Mouse (Mus musculus) hindbrain, embryonic 13.5 days (tissue): ENCODE data around the gene Fank1. TPM values are rescaled to one million over a fixed set of nuclear protein-coding genes. Genes with fewer than 3 reads are reported as not detected.

Source experiments
- ATAC-seq: fragments of 200-750 bp; cut with Nextera tagmentation; 2 replicates; pipeline ENCODE4 v1.8.0; 2017; ENCODE audit warnings: moderate TSS enrichment; ENCODE audit not compliant: low FRiP score
- H3K27ac ChIP-seq: fragments of 300-500 bp; sonication (generic); 2 replicates; pipeline ENCODE4 v1.5.1; 2015; ENCODE audit warnings: inconsistent platforms, mild to moderate bottlenecking, moderate library complexity
- H3K27me3 ChIP-seq: fragments of 300-500 bp; sonication (generic); 2 replicates; pipeline ENCODE4 v1.6.1; 2015; ENCODE audit warnings: mild to moderate bottlenecking, inconsistent platforms
- H3K36me3 ChIP-seq: fragments of 300-500 bp; sonication (generic); 2 replicates; pipeline ENCODE4 v1.6.1; 2015; ENCODE audit warnings: mild to moderate bottlenecking, inconsistent platforms
- H3K4me1 ChIP-seq: fragments of 300-500 bp; sonication (generic); replicated peaks from 2 replicates; pipeline ENCODE4 v1.6.1; 2015; ENCODE audit warnings: inconsistent platforms
- H3K4me2 ChIP-seq: fragments of 300-500 bp; sonication (generic); 2 replicates; pipeline ENCODE4 v1.6.1; 2015; ENCODE audit warnings: inconsistent platforms, mild to moderate bottlenecking, moderate library complexity
- H3K4me3 ChIP-seq: fragments of 300-500 bp; sonication (generic); 2 replicates; pipeline ENCODE4 v1.5.1; 2015; ENCODE audit warnings: mild to moderate bottlenecking, inconsistent platforms
- H3K9ac ChIP-seq: fragments of 300-500 bp; sonication (generic); 2 replicates; pipeline ENCODE4 v1.6.1; 2015; ENCODE audit warnings: mild to moderate bottlenecking, inconsistent platforms
- H3K9me3 ChIP-seq: fragments of 300-500 bp; sonication (generic); 2 replicates; pipeline ENCODE4 v1.6.1; 2016; ENCODE audit warnings: inconsistent platforms
- WGBS: fragments of 180-500 bp; shearing (Covaris S2); methylation state at CpG from one replicate; pipeline ENCODE4 v1.1.7; 2015; 5-methylcytosine and 5-hydroxymethylcytosine counted together
- polyA plus RNA-seq: library from polyadenylated mRNA; unstranded; fragments of >200 nt; fragmentation: Nextera tagmentation; extraction: Ambion mirVana; gene quantifications from 2 replicates; pipeline ENCODE4 v1.2.1, GENCODE M21; 2015

Gene Fank1
- polyA plus RNA-seq, 1 experiment from 2014 or later: 3.3 TPM

- Histone ChIP-seq H3K4me2 (peak overlapping the region; percentile 87), H3K4me3 (peak overlapping the region; percentile 80), H3K9ac (peak overlapping the region; percentile 85), H3K36me3 (no peaks in the 10 kb centered on the region), H3K9me3 (no peaks in the 10 kb centered on the region), H3K27ac (0 out of 2 replicates have a peak overlapping the region, but pooled peaks have one; percentile 23), H3K4me1 (peaks cover 22% of the 10 kb centered on the region), H3K27me3 (no peaks in the 10 kb centered on the region)
- WGBS: 4% methylated on average over 37 of the region's 38 CpGs
- ATAC-seq: peak; percentile 76
Measured at GRCm38 (mm10) chr7:133775796-133776625, 650 bp upstream of the Fank1 start.

- H3K36me3 ChIP-seq: no peaks in the 10 kb centered on the region
- no peak overlapping the region for H3K9ac ChIP-seq
- ATAC-seq: no peak
- H3K4me3 ChIP-seq: no peak overlapping the region
- H3K9me3 ChIP-seq: no peaks in the 10 kb centered on the region
- H3K27ac ChIP-seq: no peak overlapping the region
- WGBS: 68% methylated on average over 6 of the region's 6 CpGs
- H3K4me1 ChIP-seq: peaks cover 2% of the 10 kb centered on the region; the same call in 1 of the 2 replicates
- H3K4me2 ChIP-seq: no peak overlapping the region
- 0 out of 2 replicates have a peak, but pooled peaks cover 2% of the 10 kb centered on the region for H3K27me3 ChIP-seq
Measured at GRCm38 (mm10) chr7:133781583-133781982, 4.9 kb downstream of the Fank1 start.

DNA sequence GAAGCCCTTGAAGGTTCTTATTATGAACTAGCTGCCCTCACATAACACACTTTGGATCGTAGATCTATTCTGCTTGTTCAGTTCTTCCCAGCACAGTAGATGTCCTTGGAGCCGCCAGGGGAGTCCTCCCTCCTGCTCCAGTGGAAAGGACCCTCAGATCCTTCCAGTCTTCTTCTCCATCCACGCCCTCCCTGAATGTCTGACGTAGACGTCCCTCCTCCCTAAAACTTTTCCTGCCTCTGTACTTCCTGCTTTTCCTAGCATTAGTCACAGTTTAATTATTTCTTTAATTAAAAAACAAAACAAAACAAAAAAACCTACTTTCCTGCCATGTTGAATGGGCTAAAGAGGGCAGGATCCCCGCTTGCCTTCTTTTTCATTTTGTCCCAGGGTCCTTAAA is 5.3 kb downstream of the Fank1 start:
- H3K4me1 ChIP-seq: peaks cover 2% of the 10 kb centered on the region; the same call in 1 of the 2 replicates
- H3K4me2 ChIP-seq: no peak overlapping the region
- H3K9ac ChIP-seq: no peak overlapping the region
- ATAC-seq: no peak
- H3K36me3 ChIP-seq: no peaks in the 10 kb centered on the region
- H3K9me3 ChIP-seq: no peaks in the 10 kb centered on the region
- no peak overlapping the region for H3K27ac ChIP-seq
- 80% methylated on average over 6 of the region's 6 CpGs for WGBS
- H3K4me3 ChIP-seq: no peak overlapping the region
- H3K27me3 ChIP-seq: 0 out of 2 replicates have a peak, but pooled peaks cover 2% of the 10 kb centered on the region

GRCm38 (mm10) chr7:133782717-133783435 is 6.2 kb downstream of the Fank1 start, which contains the start of gene Dhx32:
Gene Dhx32 (minus strand): TSS chr7:133782726.
- 0 out of 2 replicates have a peak, but pooled peaks cover 2% of the 10 kb centered on the region for H3K27me3 ChIP-seq
- no peaks in the 10 kb centered on the region for H3K36me3 ChIP-seq
- no peak within 1 kb of the TSS for H3K27ac ChIP-seq
- no peak within 1 kb of the TSS for H3K4me3 ChIP-seq
- no peak within 1 kb of the TSS for H3K4me2 ChIP-seq
- no peak for ATAC-seq
- WGBS: 23% methylated on average over 18 of the region's 18 CpGs
- H3K9me3 ChIP-seq: no peaks in the 10 kb centered on the region
- H3K4me1 ChIP-seq: 0 out of 2 replicates have a peak, but pooled peaks cover 2% of the 10 kb centered on the region
- H3K9ac ChIP-seq: no peak within 1 kb of the TSS

- Histone ChIP-seq H3K36me3 (no peaks in the 10 kb centered on the region), H3K27me3 (0 out of 2 replicates have a peak, but pooled peaks cover 2% of the 10 kb centered on the region), H3K4me1 (0 out of 2 replicates have a peak, but pooled peaks cover 2% of the 10 kb centered on the region), H3K9ac (no peak overlapping the region), H3K27ac (no peak overlapping the region), H3K4me3 (no peak overlapping the region), H3K9me3 (no peaks in the 10 kb centered on the region), H3K4me2 (no peak overlapping the region)
- 86% methylated on average over 6 of the region's 6 CpGs for WGBS
- no peak for ATAC-seq
Measured at GRCm38 (mm10) chr7:133787571-133787970, 10.9 kb downstream of the Fank1 start.

DNA sequence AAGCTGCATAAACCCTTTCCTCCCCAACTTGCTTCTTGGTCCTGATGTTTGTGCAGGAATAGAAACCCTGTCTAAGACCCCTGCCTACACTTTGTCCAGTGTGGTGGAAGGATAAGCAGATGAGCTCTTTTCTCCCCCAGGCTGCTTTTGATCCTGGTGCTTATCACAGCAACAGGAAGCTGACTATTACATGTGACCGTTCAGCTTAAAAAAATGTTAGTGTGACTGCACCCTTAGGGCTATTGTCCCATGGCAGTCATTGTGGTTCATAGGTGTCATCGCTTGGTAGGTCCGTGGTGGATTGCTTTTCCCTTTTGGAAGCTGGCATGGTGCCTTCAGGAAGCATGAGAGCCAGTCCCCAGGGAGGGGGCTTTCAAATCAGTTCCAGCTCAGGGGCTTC is 11.5 kb downstream of the Fank1 start:
- no peaks in the 10 kb centered on the region for H3K4me1 ChIP-seq
- no peak overlapping the region for H3K4me3 ChIP-seq
- WGBS: 84% methylated on average over 3 of the region's 3 CpGs
- ATAC-seq: no peak
- no peak overlapping the region for H3K4me2 ChIP-seq
- no peak overlapping the region for H3K27ac ChIP-seq
- no peak overlapping the region for H3K9ac ChIP-seq
- no peaks in the 10 kb centered on the region for H3K9me3 ChIP-seq
- no peaks in the 10 kb centered on the region for H3K36me3 ChIP-seq
- no peaks in the 10 kb centered on the region for H3K27me3 ChIP-seq

GRCm38 (mm10) chr7:133790171-133790570 is 13.5 kb downstream of the Fank1 start:
- ATAC-seq: no peak
- Histone ChIP-seq H3K36me3 (no peaks in the 10 kb centered on the region), H3K4me2 (no peak overlapping the region), H3K9ac (no peak overlapping the region), H3K27me3 (no peaks in the 10 kb centered on the region), H3K27ac (no peak overlapping the region), H3K4me3 (no peak overlapping the region), H3K4me1 (peaks cover 2% of the 10 kb centered on the region; the same call in 1 of the 2 replicates), H3K9me3 (no peaks in the 10 kb centered on the region)
- 88% methylated on average over 4 of the region's 4 CpGs for WGBS

DNA sequence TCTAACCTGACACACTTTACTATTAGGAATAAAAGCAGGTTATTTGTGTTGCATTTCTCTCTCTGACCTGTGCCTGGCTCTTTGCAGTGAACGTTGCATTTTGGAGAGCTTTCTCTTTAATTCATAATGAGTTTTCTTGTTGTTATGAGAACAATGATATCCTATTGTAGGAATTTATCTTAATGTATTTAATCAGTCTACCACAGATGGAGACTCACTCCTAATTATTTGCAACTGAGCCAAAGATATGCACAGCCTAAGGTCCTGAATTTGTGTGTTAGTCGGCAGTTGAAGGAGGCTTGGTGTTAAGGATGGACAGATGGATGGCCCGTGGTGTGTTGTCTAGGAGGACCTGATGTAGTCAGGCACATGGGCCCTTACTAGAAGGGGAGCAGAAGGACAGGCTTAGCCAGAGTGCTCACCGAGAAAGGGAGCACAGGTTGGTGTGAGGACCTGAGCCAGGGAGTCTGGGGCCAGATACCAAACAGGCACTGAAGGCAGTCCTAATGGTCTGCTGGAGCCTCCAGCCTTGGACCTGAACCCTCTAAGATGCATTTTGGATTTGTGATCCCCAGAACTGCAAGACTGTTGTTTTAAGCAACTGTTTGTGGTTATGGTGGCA is 14.1 kb downstream of the Fank1 start:
- WGBS: 86% methylated on average over 4 of the region's 4 CpGs

GRCm38 (mm10) chr7:133792771-133793170 is 16.1 kb downstream of the Fank1 start:
- whole genome bisulfite sequencing: 32% methylated on average over 1 of the region's 1 CpGs
- Histone ChIP-seq H3K4me3 (no peak overlapping the region), H3K9ac (no peak overlapping the region), H3K27ac (no peak overlapping the region), H3K27me3 (no peaks in the 10 kb centered on the region), H3K4me2 (no peak overlapping the region), H3K36me3 (no peaks in the 10 kb centered on the region), H3K4me1 (peaks cover 2% of the 10 kb centered on the region; the same call in 1 of the 2 replicates), H3K9me3 (no peaks in the 10 kb centered on the region)
- no peak for ATAC-seq

More for the DNA sequence above, 14.1 kb downstream of the Fank1 start:
- H3K4me1 ChIP-seq: peaks cover 2% of the 10 kb centered on the region; the same call in 1 of the 2 replicates
- H3K27ac ChIP-seq: no peak overlapping the region
- H3K27me3 ChIP-seq: no peaks in the 10 kb centered on the region
- no peak overlapping the region for H3K4me2 ChIP-seq
- H3K9ac ChIP-seq: no peak overlapping the region
- H3K9me3 ChIP-seq: no peaks in the 10 kb centered on the region
- no peak overlapping the region for H3K4me3 ChIP-seq
- no peak for ATAC-seq
- H3K36me3 ChIP-seq: no peaks in the 10 kb centered on the region

GRCm38 (mm10) chr7:133793248-133794131 is 16.8 kb downstream of the Fank1 start:
- ATAC-seq: no peak
- 73% methylated on average over 10 of the region's 10 CpGs for WGBS
- no peak overlapping the region for H3K9ac ChIP-seq

DNA sequence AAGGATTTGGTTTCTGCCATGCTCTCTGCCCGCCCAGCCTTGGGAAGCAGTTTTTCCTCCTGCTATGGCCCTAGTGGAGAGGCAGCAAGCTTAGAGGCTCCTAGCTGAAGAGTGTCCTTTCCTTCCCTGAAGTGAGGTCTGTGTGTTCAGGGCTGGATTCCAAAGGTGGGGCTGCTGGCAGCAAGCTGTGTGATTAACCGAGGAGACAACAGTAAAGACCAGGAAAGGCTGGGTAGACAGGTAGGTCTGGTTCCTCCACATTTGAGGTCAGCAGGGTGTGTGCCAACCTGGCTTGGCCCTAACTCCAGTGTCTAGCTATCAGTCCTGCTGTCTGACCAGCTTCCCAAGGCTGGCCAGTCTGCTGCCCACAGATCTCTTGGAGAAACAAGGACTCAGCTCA is 18.1 kb downstream of the Fank1 start:
- 89% methylated on average over 2 of the region's 2 CpGs for WGBS
- Histone ChIP-seq H3K4me1 (peaks cover 2% of the 10 kb centered on the region; the same call in 1 of the 2 replicates), H3K9ac (no peak overlapping the region), H3K27ac (no peak overlapping the region), H3K4me2 (no peak overlapping the region), H3K4me3 (no peak overlapping the region), H3K27me3 (no peaks in the 10 kb centered on the region), H3K9me3 (no peaks in the 10 kb centered on the region), H3K36me3 (no peaks in the 10 kb centered on the region)
- ATAC-seq: no peak

More at GRCm38 (mm10) chr7:133793248-133794131, 16.8 kb downstream of the Fank1 start:
- no peak overlapping the region for H3K4me2 ChIP-seq
- peak overlapping the region; percentile 46 for H3K27ac ChIP-seq
- H3K27me3 ChIP-seq: no peaks in the 10 kb centered on the region
- no peak overlapping the region for H3K4me3 ChIP-seq
- no peaks in the 10 kb centered on the region for H3K9me3 ChIP-seq
- peaks cover 2% of the 10 kb centered on the region; the same call in 1 of the 2 replicates for H3K4me1 ChIP-seq
- no peaks in the 10 kb centered on the region for H3K36me3 ChIP-seq
